Mouse (Mus musculus) small intestine, adult 2 months (tissue): ENCODE measurements around the gene Esrrg.

ENCODE experiments used
- CTCF ChIP-seq: fragments of 200-500 bp; IDR thresholded peaks from 2 replicates; pipeline ENCODE4 v1.5.1; 2012; ENCODE audit warnings: low read depth, mild to moderate bottlenecking, control low read depth, inconsistent platforms, low read length, moderate library complexity, mixed read lengths; ENCODE audit not compliant: insufficient replicate concordance, insufficient read length; ENCODE audit errors: extremely low read depth
- POLR2A ChIP-seq: fragments of 200-500 bp; IDR thresholded peaks from 2 replicates; pipeline ENCODE4 v1.6.1; 2012; ENCODE audit warnings: low read depth, mild to moderate bottlenecking, control low read depth, inconsistent platforms, low read length, moderate library complexity

GRCm38 (mm10) chr1:187961452-187961851 lies 352.9 kb downstream of the Esrrg start:
- TF ChIP-seq CTCF (no peak), POLR2A (no peak)
